Mouse (Mus musculus) left cerebral cortex, adult 8-10 months (tissue): Measurements from ENCODE around the gene 1700016K19Rik. TPM values are rescaled to one million over a fixed set of nuclear protein-coding genes. Genes with fewer than 3 reads are reported as not detected.

ENCODE experiments used
- DNase-seq, 2 experiments: peaks; one replicate each; pipeline ENCODE4 v3.0.0; 2022; ENCODE audit warnings: low spot score in 2 of 2
- total RNA-seq, 4 experiments: library from RNA; stranded (reverse); gene quantifications; 2 replicates each; pipeline ENCODE4 v1.2.4; 2022

1700016K19Rik gene
- total RNA-seq, result 1 to 10 TPM; 1.8 to 5.9 (median 3.2) TPM

DNA sequence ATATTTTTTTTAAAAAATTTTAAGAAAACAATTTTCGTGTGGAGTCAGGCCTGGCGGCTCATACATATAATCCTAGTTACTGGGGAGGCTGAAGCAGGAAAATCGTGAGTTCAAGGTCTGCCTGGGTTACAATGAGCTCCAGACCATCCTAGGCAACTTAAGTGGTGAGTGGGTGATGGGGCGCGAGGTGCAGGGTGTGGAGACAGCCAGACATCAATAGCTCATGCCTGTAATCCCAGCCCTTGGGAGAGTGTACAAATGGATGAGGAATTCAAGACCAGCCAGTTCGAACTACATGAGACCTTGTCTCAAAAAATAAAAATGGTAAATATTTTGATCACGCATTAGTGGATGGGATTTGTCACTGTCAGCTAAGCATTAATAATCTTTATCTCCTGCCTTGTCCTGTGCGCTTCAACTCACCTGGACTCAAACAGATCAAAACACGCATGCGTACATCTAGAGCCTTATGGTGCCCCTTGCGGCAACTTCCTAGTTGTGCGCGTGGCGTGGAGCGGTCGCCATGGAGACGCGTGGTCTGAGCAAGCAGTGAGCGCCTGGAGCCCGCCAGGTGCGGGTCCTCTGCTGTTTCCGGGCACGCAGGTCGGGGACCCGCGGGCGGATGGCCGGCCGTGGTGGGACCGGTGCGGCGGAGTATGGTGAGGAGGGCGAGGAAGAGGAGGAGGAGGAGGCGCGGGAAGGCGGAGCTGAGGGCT is at the start of gene 1700016K19Rik:
TSS of gene 1700016K19Rik (plus strand) at position 473 of the 716 bp plus-strand sequence.
- DNase-seq, result peak; percentile 56 to 78

DNA sequence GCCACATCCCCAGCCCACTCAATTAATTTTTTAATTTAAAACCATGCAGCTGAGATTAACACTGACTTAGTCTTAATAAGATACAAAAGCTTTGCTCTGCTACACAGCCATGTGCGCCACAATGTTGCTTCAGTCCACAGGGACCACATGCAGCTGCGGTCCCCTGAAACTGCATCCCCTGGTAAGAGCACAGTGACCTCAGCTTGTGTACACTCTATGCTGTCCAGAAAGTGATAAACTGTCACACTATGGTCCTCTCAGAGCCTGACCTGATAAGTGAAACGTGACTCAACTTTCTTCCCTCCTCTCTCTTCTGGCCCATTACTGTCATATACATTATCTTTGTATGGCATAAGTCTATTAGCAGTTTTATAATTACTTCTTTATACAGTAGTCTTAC is 49.3 kb upstream of the 1700016K19Rik start:
- DNase-seq, result no peak

DNA sequence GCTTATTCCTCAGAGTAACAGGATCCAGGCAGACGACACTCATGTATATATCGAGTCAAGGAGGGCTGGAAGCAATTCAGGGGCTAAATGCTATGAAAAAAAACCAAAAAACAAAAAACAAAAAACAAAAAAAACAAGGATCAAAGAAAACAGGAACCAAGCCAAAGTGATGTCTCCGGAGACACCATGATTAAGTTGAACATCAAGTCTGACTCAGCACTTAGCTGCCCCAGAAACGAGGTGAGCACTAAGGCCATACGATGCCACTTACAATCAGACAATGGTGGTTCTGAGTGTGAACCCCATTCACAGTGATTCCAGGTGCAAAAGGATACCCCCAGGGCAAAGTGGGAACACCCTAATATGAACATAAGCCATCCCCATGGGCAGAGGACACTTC is 47.8 kb upstream of the 1700016K19Rik start:
- DNase-seq, result no peak

GRCm38 (mm10) chr11:75954896-75955295 is 44.8 kb upstream of the 1700016K19Rik start:
- DNase-seq, result no peak

- DNase-seq, result no peak
Observed at GRCm38 (mm10) chr11:75956651-75957050, 43.1 kb upstream of the 1700016K19Rik start.

DNA sequence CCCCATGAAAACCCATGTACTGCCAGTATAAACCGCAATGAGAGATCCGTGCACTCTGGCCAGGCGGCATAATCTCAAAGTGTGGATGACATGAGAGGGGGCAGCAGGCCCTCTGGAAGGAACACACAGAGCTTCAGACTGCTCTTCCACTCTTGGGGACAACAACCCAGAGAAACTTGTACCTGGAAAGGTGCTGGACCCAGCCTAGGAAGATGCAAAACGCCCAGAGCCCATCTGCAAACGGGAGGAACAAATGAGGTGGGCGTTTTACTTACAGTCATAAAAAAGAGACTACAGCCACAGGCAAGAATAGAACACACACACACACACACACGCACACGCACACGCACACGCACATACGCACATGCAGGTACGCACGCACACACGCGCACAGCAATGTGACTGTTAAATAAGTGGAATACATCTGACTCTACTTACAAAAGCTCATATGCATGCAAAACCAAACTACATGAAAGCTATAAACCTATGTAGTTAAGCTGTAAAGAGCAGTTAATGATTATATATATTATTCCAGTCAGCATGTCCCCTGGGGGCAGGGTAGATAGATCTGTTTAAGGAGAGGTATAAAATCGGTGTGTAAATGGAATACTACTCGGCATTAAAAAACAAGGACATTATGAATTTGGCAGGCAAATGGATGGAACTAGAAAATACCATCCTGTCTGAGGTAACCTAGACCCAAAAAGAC is 42.4 kb upstream of the 1700016K19Rik start:
- no peak for DNase-seq

DNA sequence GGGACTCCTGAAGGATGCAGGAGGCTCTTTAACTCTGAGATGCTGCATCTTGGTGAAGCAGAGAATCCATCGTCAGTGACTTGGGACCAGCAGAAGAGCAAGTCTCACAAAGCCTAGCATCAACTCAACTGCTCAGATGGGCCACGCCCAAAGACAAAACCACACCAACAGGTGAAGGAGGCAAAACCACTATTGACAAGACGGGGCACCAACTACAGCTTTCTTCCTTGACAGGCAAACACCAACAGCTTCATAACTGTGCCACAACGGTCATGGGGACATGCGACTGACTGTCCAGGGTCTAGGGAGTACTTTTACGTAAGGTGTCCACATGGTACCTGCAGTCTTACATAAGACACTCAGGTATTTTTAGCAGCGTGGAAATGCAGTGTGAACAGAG is 37.9 kb upstream of the 1700016K19Rik start:
- DNase-seq, result no peak

DNA sequence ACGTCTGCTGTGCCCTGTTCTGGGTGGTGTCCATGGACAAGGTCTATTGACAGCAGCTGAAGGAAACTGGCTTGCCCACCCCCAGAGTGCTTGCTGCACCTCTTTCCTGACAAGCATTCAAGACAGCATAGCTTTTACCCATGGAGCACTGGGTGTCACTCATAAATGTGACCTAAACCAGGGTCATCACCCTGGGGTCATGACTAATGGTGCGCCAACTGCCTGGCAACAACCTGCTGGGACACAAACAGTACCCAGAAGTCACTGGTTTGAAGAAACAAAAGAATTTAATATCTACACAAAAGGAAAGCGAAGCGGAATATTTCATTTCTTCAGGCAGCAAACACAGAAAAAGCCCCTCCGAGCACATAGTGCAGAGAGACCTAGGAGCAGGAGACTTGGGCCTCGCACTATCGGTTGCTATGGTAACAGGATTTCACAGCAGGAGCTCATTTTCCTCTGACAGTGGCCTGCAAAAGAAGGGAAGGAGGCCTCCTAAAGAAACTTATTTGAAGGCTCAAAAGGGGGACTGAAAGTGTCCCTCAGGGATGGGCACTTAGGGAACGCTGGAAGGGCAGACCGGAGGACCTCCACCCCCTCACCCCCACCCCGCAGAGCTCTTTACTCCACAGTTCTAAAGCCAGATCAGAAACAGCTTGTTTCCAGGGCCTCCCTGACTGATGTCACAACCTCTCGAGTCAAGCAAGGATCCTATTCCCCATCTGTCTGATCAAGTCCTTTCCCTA is 35.8 kb upstream of the 1700016K19Rik start:
- peak in 1 of 2 experiments; percentile 24 for DNase-seq

DNA sequence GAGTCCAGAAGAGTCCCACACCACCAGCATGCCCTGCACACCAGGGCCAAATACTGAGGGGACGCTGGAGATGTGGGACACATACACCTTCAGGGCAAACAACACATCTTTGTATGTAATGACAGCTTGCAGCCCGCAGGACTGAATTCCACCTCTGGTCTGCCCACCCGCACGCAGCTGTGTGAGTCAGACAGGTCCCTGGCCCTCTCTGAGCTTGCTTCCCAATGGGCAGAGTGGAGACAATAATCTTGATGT is 35.3 kb upstream of the 1700016K19Rik start:
- DNase-seq, result no peak

DNA sequence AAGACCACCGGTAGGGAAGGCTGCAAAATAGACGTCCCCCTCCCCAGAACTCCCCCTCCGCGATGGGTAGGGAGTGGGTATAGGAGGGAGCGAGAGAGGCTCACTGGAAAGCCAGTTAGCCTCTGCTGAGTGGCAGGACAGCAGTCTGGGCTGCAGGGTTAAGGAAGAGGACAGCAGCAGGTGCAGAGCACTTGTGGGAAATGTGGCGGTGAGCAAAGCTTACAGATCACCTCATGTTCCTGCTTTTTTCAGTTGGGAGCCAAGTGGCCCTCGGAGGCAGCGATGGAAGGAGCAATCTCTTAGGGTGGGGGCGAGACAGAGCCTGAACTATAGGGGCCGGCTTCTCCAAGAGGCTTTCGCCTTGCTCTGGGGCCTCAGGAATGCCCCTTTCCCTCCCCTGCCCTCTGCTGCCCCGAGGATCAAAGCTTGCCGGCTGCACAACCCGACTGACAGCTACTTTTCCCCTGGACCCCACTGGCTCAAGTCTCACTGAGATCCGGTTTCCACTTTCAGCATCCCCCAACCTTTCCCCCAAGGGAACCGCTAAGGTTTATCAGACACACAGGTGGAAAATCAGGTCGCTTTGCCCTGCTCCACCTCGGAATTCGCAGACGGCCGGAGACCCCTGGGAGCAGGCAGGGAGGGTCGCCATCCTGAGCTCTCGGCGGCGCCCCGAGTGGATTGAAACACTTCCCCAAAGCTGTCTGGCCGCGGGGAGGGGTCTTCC is 33.9 kb upstream of the 1700016K19Rik start:
- DNase-seq, result no peak

- DNase-seq, result peak; percentile 27 to 37
Observed at GRCm38 (mm10) chr11:75966401-75967372, 33.0 kb upstream of the 1700016K19Rik start.

DNA sequence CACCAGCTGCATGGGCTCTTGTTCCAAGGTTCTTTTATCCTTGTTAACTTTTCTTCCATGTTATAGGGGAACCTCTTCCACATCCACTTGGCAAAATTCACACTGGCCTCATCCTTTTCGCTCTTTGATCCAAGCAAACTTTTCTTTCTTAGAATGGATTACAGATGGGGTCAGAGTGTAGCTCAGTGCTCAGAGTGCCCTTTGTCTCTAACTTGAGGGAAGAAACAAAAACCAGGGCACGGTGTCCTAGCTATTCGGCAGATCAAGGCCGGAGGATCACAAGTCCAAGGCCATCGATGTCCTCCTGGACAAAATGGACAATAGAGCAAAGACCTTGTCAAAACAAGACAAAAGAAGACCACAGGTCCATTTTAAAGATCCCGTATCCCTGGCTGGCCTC is 31.0 kb upstream of the 1700016K19Rik start:
- DNase-seq, result no peak

GRCm38 (mm10) chr11:75970629-75971028 is 29.1 kb upstream of the 1700016K19Rik start:
- no peak for DNase-seq

DNA sequence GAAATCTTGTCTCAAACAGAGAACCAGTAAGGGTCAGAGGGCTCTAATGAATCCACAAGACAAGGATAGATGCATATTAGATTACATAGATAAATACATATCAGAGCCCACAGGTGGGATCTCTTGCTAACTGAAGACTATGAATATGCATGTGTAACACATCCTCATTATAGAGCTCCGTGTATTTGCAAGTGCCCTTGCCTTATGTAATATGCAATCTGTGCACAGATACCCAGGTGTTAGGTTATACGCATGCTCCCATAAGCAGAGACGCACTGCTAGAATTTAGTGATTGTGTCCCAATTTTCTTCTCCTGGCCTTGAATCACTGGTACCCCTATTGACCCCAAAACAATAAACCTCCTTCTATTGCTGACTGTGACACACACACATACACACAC is 27.5 kb upstream of the 1700016K19Rik start:
- no peak for DNase-seq

GRCm38 (mm10) chr11:75972916-75973567 is 26.7 kb upstream of the 1700016K19Rik start:
- DNase-seq, result no peak

GRCm38 (mm10) chr11:75973988-75974387 is 25.7 kb upstream of the 1700016K19Rik start:
- no peak for DNase-seq

DNA sequence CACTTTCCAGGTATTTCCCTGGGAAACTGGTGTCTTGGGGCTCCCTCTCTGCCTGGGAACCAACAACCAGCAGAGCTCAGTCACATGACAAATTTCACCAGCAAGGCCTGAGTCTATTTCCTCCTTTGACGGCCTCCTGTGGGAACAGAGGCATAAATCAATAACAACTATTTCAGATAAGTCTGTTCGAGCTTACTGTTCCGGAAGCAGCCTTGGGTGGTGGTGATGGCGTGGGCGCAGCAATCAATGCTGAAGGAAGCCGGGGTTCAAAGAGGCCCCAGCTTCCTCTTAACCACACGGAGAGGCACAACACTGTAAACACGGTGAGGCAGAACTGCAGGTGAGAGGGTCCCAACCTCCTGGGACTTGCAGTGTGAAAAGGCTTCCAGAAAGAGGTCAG is 23.0 kb upstream of the 1700016K19Rik start:
- DNase-seq, result no peak

DNA sequence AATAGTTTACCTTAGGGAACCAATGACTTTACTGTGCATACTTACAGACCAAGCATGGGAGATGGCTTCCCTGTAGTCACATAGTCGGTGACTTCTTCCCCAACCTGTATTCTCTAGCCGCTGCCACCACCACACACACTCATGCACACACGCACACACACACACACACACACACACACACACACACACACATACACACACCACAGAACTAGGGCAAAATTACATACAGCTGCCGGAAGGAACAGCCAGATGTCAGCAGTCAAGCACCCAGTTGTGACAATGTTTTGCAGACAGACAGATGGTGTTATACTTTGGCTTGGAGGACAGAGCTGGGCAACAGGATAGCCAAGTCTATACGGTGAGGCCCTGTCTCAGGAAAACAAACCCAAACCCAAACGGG is 21.7 kb upstream of the 1700016K19Rik start:
- no peak for DNase-seq

GRCm38 (mm10) chr11:75980413-75980812 is 19.3 kb upstream of the 1700016K19Rik start:
- DNase-seq, result no peak

GRCm38 (mm10) chr11:75983194-75983593 is 16.5 kb upstream of the 1700016K19Rik start:
- no peak for DNase-seq
